Mouse (Mus musculus) activated CD4-positive, CD25-positive, alpha-beta regulatory T cell (primary cell): ENCODE results near the gene Plpp7. TPM values are rescaled to one million over a fixed set of nuclear protein-coding genes. Genes with fewer than 3 reads are reported as not detected.

ENCODE experiments used
- polyA plus RNA-seq, 2 experiments: library from polyadenylated mRNA; unstranded; fragments of 100-300 nt; shearing (Covaris generic); gene quantifications; one replicate each; pipeline ENCODE4 v1.2.1; 2017

Plpp7 gene
- not detected for polyA plus RNA-seq

DNA sequence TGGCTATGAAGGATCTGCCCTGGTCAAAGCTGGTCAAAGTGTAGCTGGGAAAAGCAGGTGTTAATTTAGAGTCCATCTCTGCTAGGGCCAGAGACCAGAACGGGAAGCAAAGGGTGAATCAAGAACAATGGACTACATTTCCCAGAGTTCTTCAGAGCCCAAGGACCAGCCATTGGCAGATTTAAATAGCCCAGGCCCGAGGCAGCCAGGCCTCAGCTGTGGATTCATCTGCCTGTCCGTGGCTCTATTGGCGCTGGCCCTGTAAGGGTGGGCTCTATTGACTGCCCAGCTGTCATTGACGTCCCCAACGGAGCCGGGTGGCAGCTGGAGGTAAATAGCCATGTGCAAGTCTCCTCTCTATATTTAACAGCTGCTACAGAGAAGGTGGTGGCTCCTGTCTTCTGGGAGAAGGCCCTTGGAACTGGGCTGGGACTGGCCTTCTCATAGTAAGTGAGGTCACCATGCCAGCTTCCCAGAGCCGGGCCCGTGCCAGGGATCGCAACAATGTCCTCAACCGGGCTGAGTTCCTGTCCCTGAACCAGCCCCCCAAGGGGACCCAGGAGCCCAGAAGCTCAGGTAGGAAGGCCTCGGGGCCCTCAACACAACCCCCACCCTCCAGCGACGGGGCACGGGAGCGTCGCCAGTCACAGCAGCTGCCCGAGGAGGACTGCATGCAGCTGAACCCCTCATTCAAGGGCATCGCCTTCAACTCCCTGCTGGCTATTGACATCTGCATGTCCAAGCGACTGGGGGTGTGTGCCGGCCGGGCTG lies at the start of gene Plpp7:
Gene Plpp7, plus strand, starts transcription at position 178 of the 771 bp plus-strand sequence.

DNA sequence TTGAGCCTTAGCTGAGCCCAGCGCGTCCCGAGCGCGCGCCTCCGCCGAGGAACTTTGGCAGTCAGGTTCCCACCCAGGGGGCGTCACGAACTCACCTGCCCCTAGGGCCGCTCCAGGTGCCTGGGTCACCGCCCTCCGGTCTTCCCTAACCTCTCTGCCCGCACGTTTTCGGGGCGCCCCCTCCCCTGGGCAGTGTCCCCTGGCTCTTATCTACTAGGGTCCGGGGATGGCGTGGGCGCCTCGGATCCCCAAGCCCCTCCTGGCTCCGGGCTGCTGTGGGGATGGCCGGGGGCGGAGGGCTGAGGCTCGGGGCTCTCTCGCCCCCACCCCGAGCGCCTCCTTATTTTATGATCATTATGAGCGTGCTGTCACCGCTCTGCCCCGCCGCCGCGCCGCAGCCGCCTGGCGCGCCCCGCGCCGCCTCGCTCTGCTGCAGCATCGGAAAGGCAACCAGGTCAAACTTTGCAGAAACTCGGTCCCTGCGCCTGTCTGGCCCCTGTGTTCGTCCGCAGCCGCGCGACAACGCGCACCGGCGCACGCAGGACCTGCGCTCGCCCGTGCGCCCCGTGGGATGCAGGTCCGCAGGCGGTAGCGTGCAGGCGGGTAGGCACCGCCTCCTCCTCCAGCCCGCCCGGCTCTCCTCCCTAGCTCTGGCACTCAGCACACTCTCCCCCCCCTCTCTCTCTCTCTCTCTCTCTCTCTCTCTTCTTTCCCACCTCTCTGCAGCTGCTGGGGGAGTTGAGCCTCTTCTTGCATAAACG lies 11.0 kb upstream of the Plpp7 start, which contains the start of gene Fam78a:
Gene Fam78a, minus strand, starts transcription at position 747 of the 761 bp plus-strand sequence.

DNA sequence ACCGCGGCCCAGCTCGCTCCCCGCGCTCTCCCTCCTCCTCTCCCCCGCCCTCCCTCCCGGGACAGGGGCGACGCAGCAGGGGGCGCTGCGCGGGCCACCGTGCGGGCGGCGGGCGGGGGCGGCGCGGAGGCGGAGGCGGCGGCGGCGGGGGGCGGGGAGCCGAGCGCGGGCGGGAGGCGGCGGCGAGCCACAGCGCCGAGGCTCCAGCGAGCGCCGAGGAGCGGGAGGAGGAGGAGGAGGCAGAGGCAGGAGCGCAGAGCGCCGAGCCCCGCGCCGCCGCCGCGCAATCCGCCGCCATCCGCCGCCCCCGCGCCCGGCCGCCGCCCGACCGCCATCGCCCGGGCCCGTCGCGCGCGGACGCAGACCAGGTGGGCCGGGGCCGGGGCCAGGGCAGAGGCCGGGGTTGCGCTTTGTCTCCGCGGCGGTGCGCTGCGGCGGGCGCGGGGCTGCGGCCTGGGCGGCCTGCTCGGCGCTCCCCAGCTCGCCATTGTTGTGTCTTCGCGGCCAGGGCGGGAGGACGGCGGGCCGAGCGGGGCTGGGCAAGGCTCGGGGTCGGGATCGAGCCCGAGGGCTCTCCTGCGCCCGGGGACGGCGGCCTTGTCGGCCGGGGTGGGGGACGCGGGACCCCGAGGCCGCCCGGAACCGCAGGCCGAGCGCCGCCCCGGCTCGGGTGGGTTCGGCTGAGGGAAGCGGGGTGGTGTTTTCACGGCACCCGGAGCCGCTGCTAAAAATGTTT lies 55.8 kb downstream of the Plpp7 start, which contains the start of gene Prrc2b:
Gene Prrc2b, plus strand, starts transcription at position 159 of the 736 bp plus-strand sequence.

Other genes with a start within 250 kb of the Plpp7 start
- 1 to 10 TPM in 1 of 2 experiments, under 1 TPM in 1; 0.36 to 1.3 TPM for gene Fibcd1, start 249.5 kb upstream of the Plpp7 start, polyA plus RNA-seq
- under 1 TPM in 1 of 2 experiments, not detected in 1; 0.07 TPM for gene Lamc3, start 208.2 kb upstream of the Plpp7 start, polyA plus RNA-seq
- under 1 TPM in 1 of 2 experiments, not detected in 1; 0.15 TPM for gene Aif1l, start 145.4 kb upstream of the Plpp7 start, polyA plus RNA-seq
- gene Nup214, start 121.1 kb upstream of the Plpp7 start, polyA plus RNA-seq, result 10 to 100 TPM; 74.5 to 79.5 TPM
- gene Fam78a, start 10.7 kb upstream of the Plpp7 start, polyA plus RNA-seq, result 10 to 100 TPM; 26.0 to 32.6 TPM
- gene Prrc2b, start 55.6 kb downstream of the Plpp7 start, polyA plus RNA-seq, result 10 to 100 TPM; 27.2 to 47.3 TPM
- 1 to 10 TPM; 6.4 to 6.6 TPM for gene Pomt1, start 141.1 kb downstream of the Plpp7 start, polyA plus RNA-seq
- gene Uck1, start 164.6 kb downstream of the Plpp7 start, polyA plus RNA-seq, result 10 to 100 TPM; 74.6 to 81.7 TPM
- gene Golga2, start 191.9 kb downstream of the Plpp7 start, polyA plus RNA-seq, result 10 to 100 TPM; 21.4 to 30.8 TPM
- gene Swi5, start 192.5 kb downstream of the Plpp7 start, polyA plus RNA-seq, result 100 to 1,000 TPM; 231 to 287 TPM